Mouse (Mus musculus) activated CD4-positive, CD25-positive, alpha-beta regulatory T cell (primary cell): ENCODE results near the gene Adcy2. TPM values are rescaled to one million over a fixed set of nuclear protein-coding genes. Genes with fewer than 3 reads are reported as not detected.

Experiments
- polyA plus RNA-seq, 2 experiments: library from polyadenylated mRNA; unstranded; fragments of 100-300 nt; shearing (Covaris generic); gene quantifications; one replicate each; pipeline ENCODE4 v1.2.1; 2017

Gene Adcy2
- polyA plus RNA-seq, result under 1 TPM in 1 of 2 experiments, not detected in 1; 0.15 TPM

DNA sequence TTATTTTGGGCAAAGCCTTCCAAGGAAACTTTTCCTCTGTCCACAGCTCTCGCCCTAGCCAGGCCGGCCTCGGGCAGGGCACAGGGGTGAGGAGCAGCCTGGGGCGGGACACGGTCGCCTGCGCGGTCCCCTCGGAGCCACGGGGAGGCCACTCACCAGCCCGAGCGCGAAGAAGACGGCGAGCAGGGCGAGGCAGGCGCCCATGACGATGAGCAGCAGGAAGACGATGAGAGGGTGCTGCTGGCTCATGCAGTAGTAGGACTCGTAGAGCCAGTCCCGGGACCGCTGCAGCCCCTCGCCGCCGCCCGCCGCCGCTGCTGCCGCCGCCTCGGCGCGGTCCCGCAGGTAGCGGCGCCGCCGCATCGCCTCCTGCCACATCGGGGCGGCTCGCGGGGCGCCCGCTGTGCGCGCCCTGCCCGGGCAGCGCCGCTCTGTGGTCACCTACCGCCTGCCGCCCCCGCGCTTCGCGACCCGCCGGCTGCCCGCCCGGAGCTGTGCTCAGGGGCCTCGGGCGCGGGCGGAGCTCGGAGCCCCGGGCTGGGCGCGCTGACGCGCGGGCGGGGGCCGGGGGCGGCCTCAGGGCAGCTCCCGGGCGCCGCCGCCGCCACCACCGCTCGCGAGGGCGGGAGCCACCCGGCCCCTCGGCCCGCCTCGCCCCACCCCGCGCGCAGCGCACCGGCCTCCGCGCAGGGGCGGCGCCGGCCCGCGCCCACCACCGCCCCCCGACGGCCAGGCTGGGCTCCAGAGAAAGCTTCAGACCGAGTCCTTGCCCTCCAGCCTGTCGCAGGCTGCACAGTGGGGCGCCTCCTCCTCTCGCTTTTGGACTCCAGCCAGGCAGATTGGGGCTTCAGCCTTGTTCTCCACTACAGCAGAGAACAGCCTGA is at the start of gene Adcy2:
Gene Adcy2 (minus strand): TSS at position 624 of the 884 bp plus-strand sequence.

DNA sequence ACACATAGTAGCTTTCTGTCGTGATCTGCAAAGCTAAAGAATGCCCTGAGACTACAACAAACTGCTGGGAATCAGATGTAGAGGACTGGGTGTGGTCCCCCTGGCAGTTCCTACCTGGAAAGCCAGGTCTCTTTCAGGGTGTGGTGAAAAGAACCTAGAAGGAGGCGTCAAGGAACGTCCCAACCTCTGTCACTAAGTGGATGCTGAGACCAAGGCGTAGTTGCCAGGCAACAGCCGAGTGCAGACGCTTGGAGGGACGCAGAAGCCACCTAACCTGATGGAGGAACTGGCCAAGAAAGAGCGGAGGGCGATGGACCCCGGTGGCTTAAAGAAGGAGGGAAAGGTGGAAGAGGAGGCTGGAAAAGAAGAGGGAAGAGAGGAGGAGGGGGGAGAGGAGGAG is 402.1 kb downstream of the Adcy2 start, which contains the start of gene 1700001L19Rik:
Gene 1700001L19Rik (plus strand): TSS at position 223 of the 400 bp plus-strand sequence.

DNA sequence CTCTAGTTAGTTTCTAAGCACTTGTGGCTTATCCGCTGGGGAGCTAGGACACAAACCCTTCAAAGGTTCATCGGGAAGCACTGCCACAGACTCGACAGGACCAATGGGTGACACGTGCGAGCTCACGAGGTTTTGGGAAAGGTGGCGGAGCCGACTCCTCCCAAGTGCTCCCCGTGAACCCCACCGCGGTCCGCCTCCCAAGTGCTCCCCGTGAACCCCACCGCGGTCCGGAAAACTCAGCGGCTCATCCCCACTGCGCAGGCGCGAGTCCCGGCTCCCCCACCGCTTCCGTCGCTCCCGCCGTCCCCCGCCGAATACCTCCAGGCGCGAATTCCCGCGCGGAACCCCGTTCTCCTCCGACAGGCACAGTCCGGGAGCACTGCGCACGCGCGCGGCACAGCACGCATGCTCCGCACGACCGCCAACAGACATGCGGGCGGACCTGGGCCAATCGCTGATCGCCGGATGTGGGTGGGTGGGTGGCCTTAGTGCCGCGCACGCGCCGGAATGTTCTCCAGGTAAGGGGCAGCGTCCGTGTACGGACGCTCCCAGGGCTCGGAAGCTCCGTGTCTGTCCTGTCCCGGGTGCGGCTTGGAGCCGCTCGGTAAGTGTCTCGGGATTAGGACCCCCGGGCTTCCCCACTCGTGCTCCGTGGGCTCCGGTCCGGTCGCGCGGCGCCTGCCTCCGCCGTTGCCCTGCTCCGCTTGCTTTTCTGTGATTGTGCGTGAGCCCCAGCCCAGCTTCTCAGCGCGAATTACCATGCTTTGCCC is 417.4 kb downstream of the Adcy2 start, which contains the start of the genes Mtrr and Fastkd3:
Gene Mtrr (minus strand): TSS at position 403 of the 770 bp plus-strand sequence.
Gene Fastkd3 (plus strand): TSS at position 488 of the 770 bp plus-strand sequence.

